Mouse (Mus musculus): ENCODE measurements at regions not wholly inside any gene's neighbourhood (a gene's known extent, or its start where the extent isn't known, plus 50 kb on each side); places are given as distances from the start of the nearest gene placed in this dataset.

DNA sequence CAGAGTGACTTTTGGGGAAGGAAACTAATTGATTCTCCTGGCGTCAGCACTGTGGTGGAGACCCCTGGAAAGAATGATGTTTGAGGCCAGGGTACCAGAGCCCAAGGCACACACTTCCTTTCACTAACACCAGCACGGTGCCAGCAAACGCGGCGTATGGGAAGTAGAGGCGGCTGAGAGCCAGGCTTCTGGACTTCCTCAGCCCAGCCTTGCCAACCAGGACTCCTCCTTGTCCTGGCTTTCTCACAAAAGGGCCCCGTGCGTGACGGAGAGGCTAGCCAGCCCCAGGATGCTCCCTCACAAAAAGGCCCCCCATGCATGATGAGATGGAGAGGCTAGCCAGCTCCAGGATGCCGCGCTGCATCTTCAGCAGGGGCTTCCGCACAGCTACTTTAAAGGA is 502.1 kb upstream of the Adam5 start:
- no peak for TF ChIP-seq POLR2A (IDR thresholded peaks at IDR 0.05; ENCODE audit: borderline replicate concordance, control insufficient read depth, low read depth, low read length)
- no peak for TF ChIP-seq CTCF (IDR thresholded peaks at IDR 0.05; ENCODE audit: control insufficient read depth, insufficient read depth, low read length)
- H3K4me3 ChIP-seq (replicated peaks; ENCODE audit: control insufficient read depth, low read depth, low read length): no peak overlapping the region
- H3K27ac ChIP-seq (ENCODE audit: control insufficient read depth, insufficient read depth, low read depth, low read length, poor library complexity): no peak overlapping the region
- no peaks in the 10 kb centered on the region for H3K4me1 ChIP-seq (ENCODE audit: control insufficient read depth, insufficient read depth, low read length)
- 42% methylated on average over 12 of the region's 12 CpGs for WGBS

DNA sequence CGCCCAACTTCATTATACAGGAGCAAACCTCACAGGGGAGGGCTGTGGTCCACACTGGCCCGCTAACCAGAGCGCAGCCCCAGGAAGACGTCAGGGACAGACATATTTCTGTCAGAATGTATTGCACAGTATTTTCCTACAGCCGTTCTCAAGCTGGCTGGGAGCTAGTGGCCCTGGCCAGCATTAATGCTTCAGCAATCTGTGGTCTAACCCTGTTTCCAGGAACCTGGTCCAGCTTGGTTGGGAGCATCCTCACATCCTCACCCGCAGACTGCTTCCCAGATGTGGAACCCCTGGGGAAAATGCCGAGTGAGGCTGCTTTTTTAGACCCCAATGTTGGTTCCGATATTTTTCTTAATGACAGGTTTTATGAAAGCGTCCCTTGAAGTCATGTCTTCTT is 500.6 kb upstream of the Adam5 start:
- 80% methylated on average over 9 of the region's 9 CpGs for WGBS
- Histone ChIP-seq H3K4me1 (ENCODE audit: control insufficient read depth, insufficient read depth, low read length) (no peaks in the 10 kb centered on the region), H3K27ac (ENCODE audit: control insufficient read depth, insufficient read depth, low read depth, low read length, poor library complexity) (no peak overlapping the region), H3K4me3 (replicated peaks; ENCODE audit: control insufficient read depth, low read depth, low read length) (no peak overlapping the region)
- TF ChIP-seq CTCF (IDR thresholded peaks at IDR 0.05; ENCODE audit: control insufficient read depth, insufficient read depth, low read length) (no peak), POLR2A (IDR thresholded peaks at IDR 0.05; ENCODE audit: borderline replicate concordance, control insufficient read depth, low read depth, low read length) (no peak)

DNA sequence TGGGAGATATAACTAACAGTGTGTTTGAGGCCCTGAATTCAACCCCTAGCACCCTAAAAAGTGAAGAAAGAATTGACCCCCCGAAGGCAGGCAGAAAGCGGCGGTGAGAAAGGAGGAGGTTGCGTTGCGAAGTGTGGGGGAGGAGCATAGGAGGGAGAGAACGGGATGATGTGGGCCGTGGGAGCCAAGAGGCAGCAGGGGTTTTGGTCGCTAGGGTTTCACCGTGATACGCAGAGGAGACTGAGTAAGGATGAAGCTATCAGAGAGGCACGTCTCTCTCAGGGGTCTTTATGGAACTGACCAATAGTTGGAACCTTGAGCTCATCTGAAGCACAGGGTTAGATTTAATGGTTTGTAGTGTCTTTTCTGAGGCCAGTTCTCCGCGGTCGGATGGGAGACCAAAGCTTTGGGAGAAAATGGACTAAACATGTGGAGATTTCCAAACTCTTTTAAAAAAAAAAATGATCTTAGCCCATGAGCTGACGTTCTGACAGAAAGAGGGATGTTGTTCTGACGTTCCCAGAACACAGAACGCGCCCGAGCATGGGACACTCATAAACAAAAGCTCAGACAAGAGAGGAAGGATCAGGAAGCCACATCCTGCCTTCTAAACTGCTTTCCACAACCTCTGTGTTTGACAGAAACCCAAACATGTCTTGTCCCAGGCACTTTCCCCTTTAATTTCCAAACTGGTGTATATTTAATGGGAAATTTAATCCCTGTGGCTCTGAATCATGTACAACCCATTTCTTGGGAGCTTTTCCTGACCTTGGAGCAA is 499.7 kb upstream of the Adam5 start:
- WGBS: 74% methylated on average over 19 of the region's 19 CpGs
- no peak for TF ChIP-seq POLR2A (IDR thresholded peaks at IDR 0.05; ENCODE audit: borderline replicate concordance, control insufficient read depth, low read depth, low read length)
- no peak for TF ChIP-seq CTCF (IDR thresholded peaks at IDR 0.05; ENCODE audit: control insufficient read depth, insufficient read depth, low read length)

DNA sequence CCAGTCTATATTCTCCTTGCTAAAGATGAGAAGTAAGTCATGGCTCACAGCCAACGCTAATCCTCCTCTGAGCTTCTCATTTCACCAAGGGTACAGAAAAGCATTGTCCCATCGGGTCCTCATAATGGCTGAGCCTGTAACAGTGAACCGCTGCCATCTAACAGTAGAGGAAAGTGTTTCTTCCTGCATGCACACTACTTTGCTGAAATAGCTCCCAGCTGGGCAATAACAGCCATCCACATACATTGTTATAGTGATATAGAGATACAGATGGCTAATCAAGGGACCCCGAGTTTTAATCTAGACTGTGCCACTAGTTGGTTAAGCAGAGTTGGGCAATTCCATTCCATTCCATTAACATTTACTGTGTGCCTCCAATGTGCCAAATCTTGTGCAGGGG is 492.2 kb upstream of the Adam5 start:
- TF ChIP-seq CTCF (IDR thresholded peaks at IDR 0.05; ENCODE audit: control insufficient read depth, insufficient read depth, low read length) (no peak), POLR2A (IDR thresholded peaks at IDR 0.05; ENCODE audit: borderline replicate concordance, control insufficient read depth, low read depth, low read length) (no peak)
- WGBS: 83% methylated on average over 4 of the region's 4 CpGs
- Histone ChIP-seq H3K27ac (ENCODE audit: control insufficient read depth, insufficient read depth, low read depth, low read length, poor library complexity) (no peak overlapping the region), H3K4me1 (ENCODE audit: control insufficient read depth, insufficient read depth, low read length) (no peaks in the 10 kb centered on the region), H3K4me3 (replicated peaks; ENCODE audit: control insufficient read depth, low read depth, low read length) (no peak overlapping the region)

More for the DNA sequence above, 499.7 kb upstream of the Adam5 start:
- Histone ChIP-seq H3K4me3 (replicated peaks; ENCODE audit: control insufficient read depth, low read depth, low read length) (no peak overlapping the region), H3K4me1 (ENCODE audit: control insufficient read depth, insufficient read depth, low read length) (no peaks in the 10 kb centered on the region), H3K27ac (ENCODE audit: control insufficient read depth, insufficient read depth, low read depth, low read length, poor library complexity) (no peak overlapping the region)

DNA sequence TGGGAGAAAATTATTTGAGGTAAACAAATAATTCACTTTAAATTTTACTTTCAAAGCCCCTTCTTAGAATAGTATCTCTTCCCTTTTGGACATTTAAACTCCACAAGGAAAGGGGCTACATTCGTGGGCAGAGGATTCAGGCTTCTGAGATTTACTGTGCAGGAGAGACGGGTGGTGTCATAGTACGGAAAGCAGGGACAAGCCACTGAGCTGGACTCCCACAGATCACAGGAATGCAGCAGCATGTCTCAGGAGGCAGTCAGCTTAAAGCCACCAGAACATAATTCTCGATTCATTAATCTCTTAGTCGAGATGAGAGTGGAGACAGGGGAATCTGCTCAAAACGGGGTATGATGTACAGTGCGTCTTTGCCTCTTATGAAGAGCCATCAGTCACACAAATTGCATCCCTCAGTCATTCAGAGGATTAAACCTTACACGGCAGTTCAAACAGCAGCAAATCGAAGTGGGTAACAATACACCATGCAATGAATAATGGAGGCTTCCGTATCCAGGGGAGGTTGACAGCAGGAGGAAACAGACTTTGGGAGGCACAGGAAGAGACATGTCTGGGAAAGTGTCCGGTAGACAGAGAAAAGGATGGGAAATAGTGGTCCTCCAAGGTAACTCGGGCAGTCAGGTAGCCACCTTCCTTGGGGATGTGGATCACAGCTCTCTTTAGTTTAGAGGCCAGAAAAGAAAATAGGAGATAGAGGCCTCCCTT is 487.8 kb upstream of the Adam5 start:
- TF ChIP-seq POLR2A (IDR thresholded peaks at IDR 0.05; ENCODE audit: borderline replicate concordance, control insufficient read depth, low read depth, low read length): no peak
- no peak for TF ChIP-seq CTCF (IDR thresholded peaks at IDR 0.05; ENCODE audit: control insufficient read depth, insufficient read depth, low read length)
- Histone ChIP-seq H3K27ac (ENCODE audit: control insufficient read depth, insufficient read depth, low read depth, low read length, poor library complexity) (no peak overlapping the region), H3K4me1 (ENCODE audit: control insufficient read depth, insufficient read depth, low read length) (no peaks in the 10 kb centered on the region), H3K4me3 (replicated peaks; ENCODE audit: control insufficient read depth, low read depth, low read length) (no peak overlapping the region)
- WGBS: 71% methylated on average over 12 of the region's 12 CpGs

DNA sequence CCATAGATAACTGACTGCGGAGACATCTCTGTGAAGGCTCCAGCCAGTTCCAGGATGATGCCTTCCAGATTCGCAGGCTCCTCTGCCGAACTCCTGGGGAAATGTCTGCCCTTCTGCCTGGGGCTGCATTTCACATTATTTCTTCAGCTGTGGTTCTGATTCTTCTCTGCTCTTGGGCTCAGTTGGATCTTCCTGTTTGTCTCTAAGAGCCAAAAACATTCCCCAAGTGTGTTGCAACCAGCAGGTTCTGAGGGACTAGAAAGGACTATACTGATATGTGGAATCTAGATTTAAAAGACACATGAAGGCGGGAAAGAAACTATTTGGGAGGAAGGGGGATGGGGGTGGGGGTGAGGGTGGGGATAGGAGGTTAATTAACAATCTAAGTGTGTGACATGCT is 483.8 kb upstream of the Adam5 start:
- no peak for TF ChIP-seq CTCF (IDR thresholded peaks at IDR 0.05; ENCODE audit: control insufficient read depth, insufficient read depth, low read length)
- TF ChIP-seq POLR2A (IDR thresholded peaks at IDR 0.05; ENCODE audit: borderline replicate concordance, control insufficient read depth, low read depth, low read length): no peak
- Histone ChIP-seq H3K27ac (ENCODE audit: control insufficient read depth, insufficient read depth, low read depth, low read length, poor library complexity) (no peak overlapping the region), H3K4me1 (ENCODE audit: control insufficient read depth, insufficient read depth, low read length) (no peaks in the 10 kb centered on the region), H3K4me3 (replicated peaks; ENCODE audit: control insufficient read depth, low read depth, low read length) (no peak overlapping the region)
- WGBS: 85% methylated on average over 4 of the region's 4 CpGs

DNA sequence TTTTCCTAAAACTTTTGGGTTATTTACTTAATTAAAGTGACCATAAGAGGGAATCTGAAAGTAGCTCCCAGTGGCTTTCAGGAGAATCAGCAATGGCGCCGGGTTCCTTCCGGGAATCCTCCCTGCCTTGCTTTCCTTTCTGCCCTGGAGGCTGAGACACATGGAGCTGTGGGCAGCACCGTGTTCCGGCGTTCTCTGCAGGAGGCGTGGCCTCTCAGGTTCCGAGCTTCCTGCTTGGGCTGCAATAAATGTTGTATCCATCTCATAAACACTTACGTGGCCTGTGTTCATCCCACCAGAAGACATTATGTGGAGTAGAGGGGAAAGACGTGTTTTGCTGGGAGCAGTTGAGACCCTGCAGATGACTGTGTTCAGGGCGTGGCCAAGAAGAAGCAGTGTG is 483.3 kb upstream of the Adam5 start:
- Histone ChIP-seq H3K4me1 (ENCODE audit: control insufficient read depth, insufficient read depth, low read length) (no peaks in the 10 kb centered on the region), H3K27ac (ENCODE audit: control insufficient read depth, insufficient read depth, low read depth, low read length, poor library complexity) (no peak overlapping the region), H3K4me3 (replicated peaks; ENCODE audit: control insufficient read depth, low read depth, low read length) (no peak overlapping the region)
- 78% methylated on average over 11 of the region's 11 CpGs for WGBS
- no peak for TF ChIP-seq CTCF (IDR thresholded peaks at IDR 0.05; ENCODE audit: control insufficient read depth, insufficient read depth, low read length)
- TF ChIP-seq POLR2A (IDR thresholded peaks at IDR 0.05; ENCODE audit: borderline replicate concordance, control insufficient read depth, low read depth, low read length): no peak

DNA sequence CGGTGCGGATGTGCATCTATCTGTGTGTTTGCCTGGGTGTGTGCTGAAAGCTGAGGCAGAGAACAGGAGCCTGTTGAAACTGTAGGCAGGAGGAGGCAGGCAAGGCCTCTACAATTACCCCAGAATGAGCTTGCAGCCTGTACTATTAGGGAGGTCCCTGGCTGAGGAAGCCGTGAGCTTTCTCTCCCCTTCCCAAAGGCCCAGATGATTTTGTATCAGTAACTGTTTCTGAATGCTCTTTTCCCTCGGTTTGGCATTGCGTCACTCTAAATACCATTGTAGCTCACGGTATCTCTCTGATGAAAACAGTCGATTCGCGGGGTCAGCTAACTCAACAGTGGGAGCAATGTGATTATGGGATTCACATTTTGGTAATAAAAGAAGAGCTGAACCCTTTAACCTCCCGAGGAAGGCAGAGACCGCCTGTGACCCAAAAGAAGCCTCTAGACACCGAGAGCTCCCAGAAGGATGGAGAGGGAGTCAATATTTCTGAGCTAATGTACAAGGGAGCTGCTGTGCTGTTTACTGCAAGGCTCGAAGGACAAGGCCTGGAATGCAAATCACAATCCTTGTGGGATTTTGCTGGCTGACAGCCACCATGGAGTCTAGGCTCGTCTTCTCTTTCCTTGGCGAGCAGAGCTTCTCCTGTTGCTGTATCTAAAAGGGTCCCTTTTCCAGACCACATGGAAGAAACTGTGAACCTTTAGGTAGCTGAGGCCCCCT is 482.8 kb upstream of the Adam5 start:
- no peak for TF ChIP-seq POLR2A (IDR thresholded peaks at IDR 0.05; ENCODE audit: borderline replicate concordance, control insufficient read depth, low read depth, low read length)
- TF ChIP-seq CTCF (IDR thresholded peaks at IDR 0.05; ENCODE audit: control insufficient read depth, insufficient read depth, low read length): no peak
- Histone ChIP-seq H3K4me3 (replicated peaks; ENCODE audit: control insufficient read depth, low read depth, low read length) (no peak overlapping the region), H3K27ac (ENCODE audit: control insufficient read depth, insufficient read depth, low read depth, low read length, poor library complexity) (no peak overlapping the region), H3K4me1 (ENCODE audit: control insufficient read depth, insufficient read depth, low read length) (no peaks in the 10 kb centered on the region)
- WGBS: 78% methylated on average over 15 of the region's 15 CpGs
